Mouse (Mus musculus): ENCODE data around the gene Tex9. TPM values are rescaled to one million over a fixed set of nuclear protein-coding genes. Genes with fewer than 3 reads are reported as not detected.
A peak's percentile ranks its signal among the peaks of the same experiment; 100 is the strongest.

The Tex9 gene
- polyA plus RNA-seq, 1 experiment from 2014 or later: 53.8 TPM

DNA sequence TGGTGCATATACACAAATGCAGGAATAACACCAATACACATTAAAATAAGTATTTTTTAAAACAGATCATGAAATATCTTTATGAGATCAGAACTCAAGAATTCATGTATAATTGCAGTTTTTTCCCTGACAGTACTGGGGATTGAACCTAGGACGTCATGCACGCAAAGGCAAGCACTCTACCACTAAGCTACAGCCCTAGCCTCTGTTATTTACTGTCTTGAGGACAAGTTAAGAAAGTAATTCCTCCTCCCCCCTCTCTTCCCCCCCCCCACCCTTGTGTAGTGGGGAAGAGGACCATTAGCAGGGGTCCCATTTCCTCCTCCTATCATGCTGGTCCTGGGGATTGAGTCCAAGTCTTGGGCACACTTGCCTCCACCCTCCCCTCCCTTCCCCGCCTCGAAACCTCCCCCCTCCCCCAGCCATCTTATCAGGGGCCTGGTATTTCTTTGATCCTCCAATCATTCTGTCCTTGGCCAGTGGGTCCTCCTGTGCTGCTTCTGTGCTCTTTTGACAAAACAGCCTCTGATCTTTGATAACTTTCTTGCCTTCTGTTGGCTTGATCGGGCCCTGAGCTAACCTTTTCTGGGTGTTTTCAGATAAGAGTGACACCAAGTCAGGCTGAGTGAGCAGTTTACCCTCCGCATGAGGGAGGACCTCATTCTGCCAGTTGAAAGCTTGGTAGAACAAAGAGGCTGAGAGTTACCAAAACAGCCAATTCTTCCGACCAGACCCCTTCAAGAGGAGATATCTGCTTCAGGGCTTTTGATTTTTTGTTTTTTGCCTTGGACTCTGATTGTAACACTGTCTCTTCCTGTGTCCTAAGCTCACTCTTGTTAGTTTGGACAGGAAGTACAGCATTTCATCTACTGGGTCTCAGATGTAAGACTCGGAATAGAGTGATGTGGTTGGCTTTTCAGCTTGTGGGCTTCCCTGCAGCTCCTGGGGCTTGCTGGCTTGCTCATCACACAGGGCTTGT, 50.8 kb downstream of the Tex9 start:
- H3K9ac ChIP-seq (ENCODE audit: low read length): no peak overlapping the region
- DNase-seq (ENCODE audit: low spot score): no peak
- peaks cover 5% of the 10 kb centered on the region for H3K36me3 ChIP-seq (ENCODE audit: control insufficient read depth, insufficient read depth, low read length)
- H3K9me3 ChIP-seq (ENCODE audit: control insufficient read depth, low read length): no peaks in the 10 kb centered on the region
- H3K4me2 ChIP-seq (ENCODE audit: low read depth, severe bottlenecking): no peak overlapping the region
- ATAC-seq (ENCODE audit: insufficient number of reproducible peaks, low FRiP score, low TSS enrichment, low read depth): no peak
- 59% methylated on average over 8 of the region's 8 CpGs for WGBS
- H3K4me3 ChIP-seq (ENCODE audit: low read depth, low read length): no peak overlapping the region
- peaks cover 6% of the 10 kb centered on the region; the same call in 1 of the 2 replicates for H3K4me1 ChIP-seq (ENCODE audit: control insufficient read depth, insufficient read depth, low read length)
- no peak overlapping the region for H3K27ac ChIP-seq (replicated peaks; ENCODE audit: low read depth, low read length)
- H3K27me3 ChIP-seq (ENCODE audit: control insufficient read depth, insufficient read depth, low read length): no peaks in the 10 kb centered on the region

DNA sequence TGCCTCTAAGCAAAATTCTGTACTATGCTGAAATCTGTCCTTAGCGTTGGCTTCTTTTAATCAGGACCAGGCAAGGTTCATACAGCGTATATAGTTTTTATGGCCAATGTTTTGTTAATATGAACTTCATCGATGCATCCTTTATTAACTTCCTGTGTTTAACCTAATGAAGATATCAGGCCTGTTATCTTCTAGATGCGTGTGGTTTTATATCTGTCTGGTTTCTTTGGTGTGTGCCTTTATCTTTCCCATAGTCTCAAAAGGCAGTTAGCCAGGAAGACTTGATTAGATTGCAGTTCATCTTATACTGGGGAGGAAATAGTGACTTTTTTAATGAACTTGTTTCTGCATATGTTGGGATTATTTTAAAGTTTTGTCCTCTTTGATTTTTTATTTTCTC, 51.7 kb downstream of the Tex9 start:
- Histone ChIP-seq H3K4me2 (ENCODE audit: low read depth, severe bottlenecking) (no peak overlapping the region; the same call in 1 of the 2 replicates), H3K4me3 (ENCODE audit: low read depth, low read length) (no peak overlapping the region), H3K27ac (replicated peaks; ENCODE audit: low read depth, low read length) (no peak overlapping the region), H3K36me3 (ENCODE audit: control insufficient read depth, insufficient read depth, low read length) (no peaks in the 10 kb centered on the region; the same call in 1 of the 2 replicates), H3K27me3 (ENCODE audit: control insufficient read depth, insufficient read depth, low read length) (no peaks in the 10 kb centered on the region), H3K9me3 (ENCODE audit: control insufficient read depth, low read length) (no peaks in the 10 kb centered on the region), H3K9ac (ENCODE audit: low read length) (no peak overlapping the region), H3K4me1 (ENCODE audit: control insufficient read depth, insufficient read depth, low read length) (peaks cover 6% of the 10 kb centered on the region; the same call in 1 of the 2 replicates)
- DNase-seq (ENCODE audit: low spot score): no peak
- no peak for ATAC-seq (ENCODE audit: insufficient number of reproducible peaks, low FRiP score, low TSS enrichment, low read depth)
- WGBS: 94% methylated on average over 4 of the region's 4 CpGs

DNA sequence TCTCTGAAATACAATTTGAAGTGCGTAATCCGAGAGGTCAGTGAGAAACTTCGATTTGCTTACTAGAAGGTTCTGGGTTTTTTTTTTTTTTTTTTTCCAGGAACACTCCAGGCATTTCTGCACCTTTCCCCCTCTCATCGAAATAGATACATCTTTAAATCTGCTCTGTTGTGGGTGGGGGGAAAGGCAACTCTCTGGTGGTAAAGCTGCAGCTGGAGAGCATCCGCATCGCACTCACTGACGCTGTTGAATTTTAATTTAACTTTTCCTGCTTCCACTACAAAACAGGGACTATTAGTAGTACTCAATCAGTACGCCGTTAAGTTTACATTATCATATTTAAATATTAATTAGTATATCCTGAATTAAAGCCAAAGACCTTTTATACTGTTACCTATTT, 53.3 kb downstream of the Tex9 start:
- H3K4me1 ChIP-seq (ENCODE audit: control insufficient read depth, insufficient read depth, low read length): peaks cover 6% of the 10 kb centered on the region; the same call in 1 of the 2 replicates
- no peaks in the 10 kb centered on the region for H3K9me3 ChIP-seq (ENCODE audit: control insufficient read depth, low read length)
- no peak for DNase-seq (ENCODE audit: low spot score)
- ATAC-seq (ENCODE audit: insufficient number of reproducible peaks, low FRiP score, low TSS enrichment, low read depth): no peak
- H3K27ac ChIP-seq (replicated peaks; ENCODE audit: low read depth, low read length): no peak overlapping the region; the same call in 1 of the 2 replicates
- 4% methylated on average over 9 of the region's 9 CpGs for WGBS
- H3K4me3 ChIP-seq (ENCODE audit: low read depth, low read length): peak overlapping the region; percentile 53
- H3K4me2 ChIP-seq (ENCODE audit: low read depth, severe bottlenecking): peak overlapping the region; percentile 62
- peak overlapping the region; percentile 64 for H3K9ac ChIP-seq (ENCODE audit: low read length)
- H3K36me3 ChIP-seq (ENCODE audit: control insufficient read depth, insufficient read depth, low read length): no peaks in the 10 kb centered on the region
- no peaks in the 10 kb centered on the region for H3K27me3 ChIP-seq (ENCODE audit: control insufficient read depth, insufficient read depth, low read length)

DNA sequence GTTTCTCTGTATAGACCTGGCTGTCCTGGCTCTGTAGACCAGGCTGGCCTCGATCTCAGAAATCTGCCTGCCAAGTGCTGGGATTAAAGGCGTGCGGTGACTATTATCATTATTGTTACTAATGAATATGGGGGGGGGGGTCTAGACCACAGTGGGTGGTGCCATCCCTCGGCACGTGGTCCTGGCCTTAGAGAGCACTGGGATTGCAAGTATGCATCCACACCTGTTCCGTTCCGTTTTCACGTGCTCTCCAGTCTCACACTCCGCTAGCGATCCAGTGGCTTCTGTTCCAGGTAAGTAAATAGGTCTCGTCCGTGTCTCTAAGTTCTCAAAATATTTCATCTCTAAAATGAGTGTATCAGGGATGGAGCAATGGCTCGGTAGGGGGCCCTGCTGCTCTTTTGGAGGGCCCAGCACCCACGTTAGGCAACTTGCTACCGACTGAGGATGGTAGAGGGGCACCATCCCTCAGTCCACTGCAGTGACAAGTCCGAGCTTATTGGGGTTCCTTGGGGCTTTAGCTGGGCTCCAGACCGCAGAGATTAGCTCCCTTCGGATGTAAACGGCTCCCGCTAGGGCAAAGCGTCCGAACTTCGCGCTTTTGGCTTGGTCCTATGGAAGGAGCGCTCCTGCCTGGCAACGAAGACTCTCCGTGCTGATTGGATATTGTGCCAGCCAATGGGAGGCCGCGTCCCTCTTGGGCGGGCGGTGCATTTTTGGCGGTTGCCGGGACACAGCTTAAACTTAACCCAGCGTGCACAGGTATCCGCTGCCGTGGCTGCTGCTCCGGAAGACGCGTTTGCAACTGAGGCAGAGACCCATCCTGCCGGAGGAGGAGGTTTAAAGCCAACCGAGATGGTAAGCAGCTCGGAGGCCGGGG, 54.0 kb downstream of the Tex9 start, which contains the start of gene Mns1:
Mns1 (plus strand) TSS at position 190 of the 880 bp plus-strand sequence.
- Histone ChIP-seq H3K4me1 (ENCODE audit: control insufficient read depth, insufficient read depth, low read length) (peaks cover 6% of the 10 kb centered on the region; the same call in 1 of the 2 replicates), H3K27me3 (ENCODE audit: control insufficient read depth, insufficient read depth, low read length) (no peaks in the 10 kb centered on the region), H3K36me3 (ENCODE audit: control insufficient read depth, insufficient read depth, low read length) (no peaks in the 10 kb centered on the region), H3K9ac (ENCODE audit: low read length) (peak within 1 kb of the TSS; percentile 64), H3K4me3 (ENCODE audit: low read depth, low read length) (peak within 1 kb of the TSS; percentile 53), H3K4me2 (ENCODE audit: low read depth, severe bottlenecking) (peak within 1 kb of the TSS; percentile 62), H3K9me3 (ENCODE audit: control insufficient read depth, low read length) (no peaks in the 10 kb centered on the region), H3K27ac (replicated peaks; ENCODE audit: low read depth, low read length) (peak within 1 kb of the TSS; percentile 48; the same call in 1 of the 2 replicates)
- ATAC-seq (ENCODE audit: insufficient number of reproducible peaks, low FRiP score, low TSS enrichment, low read depth) (peak; percentile 97), DNase-seq (ENCODE audit: low spot score) (peak; percentile 98)
- 2% methylated on average over 43 of the region's 43 CpGs for whole genome bisulfite sequencing

DNA sequence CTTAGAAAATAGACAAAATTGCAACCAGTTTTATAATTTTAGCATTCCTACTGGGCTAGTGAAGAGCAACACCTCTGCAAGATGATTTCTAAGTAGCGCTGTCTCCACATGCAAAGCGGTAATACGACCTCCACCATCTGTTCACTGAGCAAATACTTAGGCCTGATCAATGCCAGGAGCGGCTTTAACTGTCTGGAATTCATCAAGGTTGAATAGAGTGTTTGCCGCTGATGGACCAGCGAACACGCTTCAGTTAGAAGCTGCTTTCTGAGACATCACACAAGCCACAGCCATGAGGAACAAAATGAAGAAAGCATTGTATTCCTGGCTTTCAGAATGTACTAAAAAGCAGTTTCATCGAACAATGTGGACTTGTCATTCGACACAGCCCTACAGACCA, 57.1 kb downstream of the Tex9 start:
- no peak overlapping the region for H3K27ac ChIP-seq (replicated peaks; ENCODE audit: low read depth, low read length)
- no peaks in the 10 kb centered on the region for H3K9me3 ChIP-seq (ENCODE audit: control insufficient read depth, low read length)
- no peaks in the 10 kb centered on the region for H3K27me3 ChIP-seq (ENCODE audit: control insufficient read depth, insufficient read depth, low read length)
- no peak overlapping the region for H3K4me2 ChIP-seq (ENCODE audit: low read depth, severe bottlenecking)
- no peak overlapping the region for H3K9ac ChIP-seq (ENCODE audit: low read length)
- DNase-seq (ENCODE audit: low spot score) (peak; percentile 29), ATAC-seq (ENCODE audit: insufficient number of reproducible peaks, low FRiP score, low TSS enrichment, low read depth) (no peak)
- 48% methylated on average over 9 of the region's 9 CpGs for WGBS
- H3K36me3 ChIP-seq (ENCODE audit: control insufficient read depth, insufficient read depth, low read length): no peaks in the 10 kb centered on the region
- H3K4me1 ChIP-seq (ENCODE audit: control insufficient read depth, insufficient read depth, low read length): peaks cover 6% of the 10 kb centered on the region; the same call in 1 of the 2 replicates
- H3K4me3 ChIP-seq (ENCODE audit: low read depth, low read length): no peak overlapping the region

DNA sequence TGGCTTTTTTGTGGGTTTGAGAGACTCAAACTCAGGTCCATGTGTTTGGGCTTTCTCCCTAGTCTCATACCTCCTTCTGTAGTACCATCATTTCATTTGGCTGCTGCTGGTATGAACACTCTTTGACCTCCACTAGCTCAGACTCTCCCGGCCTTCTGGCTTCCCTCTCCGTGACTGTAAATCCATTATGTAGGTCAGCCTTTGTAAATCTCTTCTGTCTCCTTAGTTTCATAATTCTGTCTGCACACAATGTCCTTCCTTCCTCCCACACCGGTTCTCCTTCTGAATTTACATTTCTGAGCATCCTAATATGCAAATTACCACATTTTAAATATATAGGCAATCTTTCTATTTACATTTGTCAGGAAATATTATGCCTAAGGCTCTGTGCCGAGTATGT, 64.2 kb downstream of the Tex9 start:
- Histone ChIP-seq H3K4me3 (ENCODE audit: low read depth, low read length) (no peak overlapping the region), H3K27ac (replicated peaks; ENCODE audit: low read depth, low read length) (no peak overlapping the region), H3K4me2 (ENCODE audit: low read depth, severe bottlenecking) (no peak overlapping the region), H3K4me1 (ENCODE audit: control insufficient read depth, insufficient read depth, low read length) (no peaks in the 10 kb centered on the region), H3K27me3 (ENCODE audit: control insufficient read depth, insufficient read depth, low read length) (no peaks in the 10 kb centered on the region), H3K9ac (ENCODE audit: low read length) (no peak overlapping the region), H3K36me3 (ENCODE audit: control insufficient read depth, insufficient read depth, low read length) (no peaks in the 10 kb centered on the region), H3K9me3 (ENCODE audit: control insufficient read depth, low read length) (no peaks in the 10 kb centered on the region)
- DNase-seq (ENCODE audit: low spot score) (no peak), ATAC-seq (ENCODE audit: insufficient number of reproducible peaks, low FRiP score, low TSS enrichment, low read depth) (no peak)
- 76% methylated on average over 4 of the region's 4 CpGs for WGBS

DNA sequence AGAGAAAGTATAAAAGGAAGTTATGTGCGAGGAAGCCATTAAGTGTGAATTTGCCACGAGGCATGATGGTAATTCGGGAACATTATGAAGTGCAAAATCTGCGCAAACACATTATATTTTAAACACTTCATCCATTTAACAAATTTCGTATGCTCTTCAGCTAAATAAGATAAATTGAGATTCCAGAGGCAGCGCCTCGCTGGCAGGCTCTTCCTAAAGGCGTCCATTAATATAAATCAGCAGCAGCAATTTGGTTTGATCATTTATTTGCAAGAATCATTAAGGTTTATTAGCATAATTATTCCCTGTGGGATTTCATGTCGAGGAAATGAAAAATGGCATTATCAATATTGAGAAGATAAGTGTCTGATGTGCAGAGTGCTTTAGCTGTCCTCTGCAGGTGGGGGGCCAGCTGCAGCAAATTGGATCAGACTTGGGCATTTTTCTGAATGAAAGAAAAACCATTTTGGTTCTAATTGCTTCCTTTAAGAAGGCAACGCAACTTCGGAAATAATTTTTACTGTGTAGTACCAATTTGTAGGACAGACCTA, 66.6 kb downstream of the Tex9 start:
- Histone ChIP-seq H3K4me2 (ENCODE audit: low read depth, severe bottlenecking) (no peak overlapping the region), H3K27ac (replicated peaks; ENCODE audit: low read depth, low read length) (no peak overlapping the region), H3K9me3 (ENCODE audit: control insufficient read depth, low read length) (no peaks in the 10 kb centered on the region), H3K4me1 (ENCODE audit: control insufficient read depth, insufficient read depth, low read length) (peaks cover 3% of the 10 kb centered on the region; the same call in 1 of the 2 replicates), H3K27me3 (ENCODE audit: control insufficient read depth, insufficient read depth, low read length) (no peaks in the 10 kb centered on the region), H3K36me3 (ENCODE audit: control insufficient read depth, insufficient read depth, low read length) (no peaks in the 10 kb centered on the region), H3K4me3 (ENCODE audit: low read depth, low read length) (no peak overlapping the region), H3K9ac (ENCODE audit: low read length) (no peak overlapping the region)
- no peak for ATAC-seq (ENCODE audit: insufficient number of reproducible peaks, low FRiP score, low TSS enrichment, low read depth)
- no peak for DNase-seq (ENCODE audit: low spot score)
- WGBS: 73% methylated on average over 11 of the region's 11 CpGs

DNA sequence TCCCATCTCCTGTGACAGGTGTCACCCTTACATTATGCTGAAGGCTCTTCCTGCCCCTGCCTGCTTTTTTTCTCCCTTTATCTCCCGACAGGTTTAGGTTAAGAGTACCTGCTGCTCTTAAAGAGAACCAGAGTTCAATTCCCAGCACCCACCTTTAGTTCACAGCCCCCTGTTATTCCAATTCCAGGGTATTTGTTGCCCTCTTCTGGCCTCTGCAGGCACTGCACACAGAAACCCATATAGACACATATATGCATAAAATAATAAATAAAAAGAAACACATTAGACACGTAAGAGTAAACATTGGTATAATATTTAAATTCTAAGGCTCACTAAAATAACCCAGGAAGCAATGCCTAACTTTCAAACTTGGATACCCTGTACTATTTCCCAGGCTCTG, 69.3 kb downstream of the Tex9 start:
- DNase-seq (ENCODE audit: low spot score): no peak
- H3K27ac ChIP-seq (replicated peaks; ENCODE audit: low read depth, low read length): no peak overlapping the region
- no peaks in the 10 kb centered on the region for H3K9me3 ChIP-seq (ENCODE audit: control insufficient read depth, low read length)
- no peak overlapping the region for H3K4me3 ChIP-seq (ENCODE audit: low read depth, low read length)
- H3K36me3 ChIP-seq (ENCODE audit: control insufficient read depth, insufficient read depth, low read length): no peaks in the 10 kb centered on the region
- no peaks in the 10 kb centered on the region for H3K27me3 ChIP-seq (ENCODE audit: control insufficient read depth, insufficient read depth, low read length)
- 88% methylated on average over 2 of the region's 2 CpGs for WGBS
- H3K4me2 ChIP-seq (ENCODE audit: low read depth, severe bottlenecking): no peak overlapping the region
- no peak overlapping the region for H3K9ac ChIP-seq (ENCODE audit: low read length)
- no peak for ATAC-seq (ENCODE audit: insufficient number of reproducible peaks, low FRiP score, low TSS enrichment, low read depth)
- peaks cover 3% of the 10 kb centered on the region; the same call in 1 of the 2 replicates for H3K4me1 ChIP-seq (ENCODE audit: control insufficient read depth, insufficient read depth, low read length)

All from limb, embryonic 11.5 days (tissue).